Mouse (Mus musculus) erythroblast, embryonic 14.5 days (primary cell): Measurements from ENCODE around the gene Rnf20.

Experiments used
- GATA1 ChIP-seq: IDR thresholded peaks from 2 replicates; pipeline ENCODE4 v1.6.1; 2012; ENCODE audit warnings: low read length, inconsistent platforms, mixed read lengths
- TAL1 ChIP-seq: IDR thresholded peaks from 3 replicates; pipeline ENCODE4 v1.6.1; 2012; ENCODE audit warnings: low read length, inconsistent platforms, mixed read lengths

DNA sequence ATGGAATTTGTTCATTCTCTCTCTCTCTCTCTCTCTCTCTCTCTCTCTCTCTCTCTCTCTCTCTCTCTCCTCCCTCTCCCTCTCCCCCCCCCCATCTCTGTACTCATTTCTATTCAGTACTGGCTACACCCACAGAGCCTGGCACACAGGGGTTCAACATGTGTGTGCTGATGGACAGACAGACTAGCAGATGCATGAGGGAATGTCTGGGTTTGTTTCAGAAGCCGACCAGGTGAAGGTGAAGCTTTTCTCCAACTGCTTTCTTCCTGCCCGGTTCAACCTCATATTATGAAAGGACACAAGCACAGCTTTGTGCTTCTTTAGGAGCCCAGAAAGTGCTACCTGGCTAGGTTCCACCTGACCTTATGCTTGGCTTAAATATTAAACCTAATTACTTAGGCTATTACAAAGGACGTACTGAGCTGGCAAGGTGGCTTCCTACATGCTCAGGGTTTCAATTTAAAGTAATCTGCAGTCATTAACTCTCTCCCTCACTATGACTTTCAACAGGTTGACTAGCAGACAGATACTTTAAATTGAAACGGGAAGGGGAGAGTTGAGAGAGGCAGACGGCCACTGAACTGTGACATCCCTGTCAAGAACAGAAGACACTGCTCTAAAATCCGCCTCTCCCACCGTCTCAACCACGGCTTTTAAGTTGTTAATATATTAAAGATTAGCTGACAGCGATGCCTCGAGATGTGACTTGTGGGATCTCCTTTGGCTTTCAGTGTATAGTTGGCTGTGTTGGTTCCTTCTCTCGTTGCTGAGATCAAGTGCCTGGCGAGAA, 59.8 kb downstream of the Rnf20 start:
- TF ChIP-seq TAL1: no peak
- TF ChIP-seq GATA1: no peak
